Mouse (Mus musculus) CH12F3 (cell line): ENCODE measurements around the gene Spast.

Experiments used
- in situ Hi-C: fragments of 300-500 bp; cut with MboI; formaldehyde crosslinking; loops from 2 replicates; pipeline ENCODE4 v1.14.3; 2020; ENCODE audit warnings: low sequenced_read_pairs

Spast gene

GRCm38 (mm10) chr17:74338937-74339804, at the start of gene Spast:
Gene Spast (plus strand): TSS chr17:74338987.
- in situ Hi-C loops = no loop called here

GRCm38 (mm10) chr17:74290198-74290597, 48.6 kb upstream of the Spast start:
- in situ Hi-C loops = loop anchor here (10.0 kb wide), 1 partner anchor 265 kb away; no protein-coding TSS in a partner anchor

GRCm38 (mm10) chr17:74290869-74291268, 47.9 kb upstream of the Spast start:
- in situ Hi-C loops = loop anchor here (10.0 kb wide), 1 partner anchor 266 kb away; no protein-coding TSS in a partner anchor

- in situ Hi-C loops = loop anchor here (10.0 kb wide), 1 partner anchor 267 kb away; no protein-coding TSS in a partner anchor
Observed at GRCm38 (mm10) chr17:74291640-74292361, 47.0 kb upstream of the Spast start.

- in situ Hi-C loops = loop anchor here (10.0 kb wide), 1 partner anchor 269 kb away; no protein-coding TSS in a partner anchor
Observed at GRCm38 (mm10) chr17:74293687-74294425, 44.9 kb upstream of the Spast start.

- in situ Hi-C loops = loop anchor here (10.0 kb wide), 1 partner anchor 270 kb away; no protein-coding TSS in a partner anchor
Observed at GRCm38 (mm10) chr17:74294426-74295025, 44.3 kb upstream of the Spast start.

GRCm38 (mm10) chr17:74295026-74295970, 43.5 kb upstream of the Spast start, which contains the start of gene Memo1:
Gene Memo1 (minus strand): TSS chr17:74295521.
- in situ Hi-C loops = loop anchor here (10.0 kb wide), 1 partner anchor 270 kb away; no protein-coding TSS in a partner anchor

GRCm38 (mm10) chr17:74296076-74296823, 42.5 kb upstream of the Spast start:
- in situ Hi-C loops = loop anchor here (10.0 kb wide), 1 partner anchor 271 kb away; no protein-coding TSS in a partner anchor

- in situ Hi-C loops = loop anchor here (10.0 kb wide), 1 partner anchor 272 kb away; no protein-coding TSS in a partner anchor
Observed at GRCm38 (mm10) chr17:74296991-74297390, 41.8 kb upstream of the Spast start.

- in situ Hi-C loops = no loop called here
Observed at GRCm38 (mm10) chr17:74300089-74300488, 38.7 kb upstream of the Spast start.

- in situ Hi-C loops = no loop called here
Observed at GRCm38 (mm10) chr17:74304060-74304459, 34.7 kb upstream of the Spast start.

GRCm38 (mm10) chr17:74305616-74306015, 33.2 kb upstream of the Spast start:
- in situ Hi-C loops = no loop called here

GRCm38 (mm10) chr17:74306021-74306420, 32.8 kb upstream of the Spast start:
- in situ Hi-C loops = no loop called here

GRCm38 (mm10) chr17:74315445-74316308, 23.1 kb upstream of the Spast start:
- in situ Hi-C loops = no loop called here

- in situ Hi-C loops = no loop called here
Observed at GRCm38 (mm10) chr17:74316309-74316863, 22.4 kb upstream of the Spast start.

GRCm38 (mm10) chr17:74318721-74319120, 20.1 kb upstream of the Spast start:
- in situ Hi-C loops = no loop called here
